12 mouse cellular contexts compared by ENCODE assay signal in the genomic region with DNA sequence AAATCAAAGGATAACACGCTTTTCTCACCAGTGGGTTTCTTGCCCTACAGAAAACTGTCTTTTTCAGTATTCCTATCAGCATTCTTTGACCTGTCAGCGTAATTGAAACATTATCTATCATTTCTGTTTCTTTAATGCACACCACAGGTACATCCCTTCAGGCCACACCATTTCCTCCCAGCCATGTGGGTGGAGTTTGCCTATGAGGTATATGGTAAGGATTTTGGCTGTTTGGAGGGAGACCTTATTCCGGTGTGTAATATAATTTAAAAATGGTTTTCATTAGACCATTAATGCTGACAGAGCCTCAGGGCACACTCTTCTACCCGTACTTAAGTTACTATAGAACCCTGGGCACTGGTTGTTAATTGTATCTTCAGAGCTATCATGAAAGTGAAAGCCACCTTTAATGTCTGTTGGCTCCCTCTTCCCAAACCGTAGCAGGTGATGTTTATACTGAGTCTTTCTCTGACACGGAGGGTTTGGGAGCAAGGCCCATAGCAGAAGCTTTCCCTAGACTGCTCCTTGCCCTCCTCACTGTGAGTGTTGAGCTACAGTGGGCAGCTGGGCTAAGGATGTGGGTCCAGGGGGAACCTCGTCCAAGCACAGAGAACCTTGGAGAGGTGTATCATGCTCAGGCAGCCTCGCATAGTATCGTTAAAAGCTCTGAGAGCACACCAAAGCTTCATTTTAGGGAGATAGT. TPM values are rescaled to one million over a fixed set of nuclear protein-coding genes. Genes with fewer than 3 reads are reported as not detected.
DNase-seq lines count a peak whose midpoint lies in the region; ATAC-seq and TF ChIP-seq lines count a peak whose summit lies in the region.
"Had no signal": no experiment of that assay in that cellular context is flagged by ENCODE, and none has a peak within 500 bp of the region (broad histone marks: within the 10 kb centered on the region; RNA-seq: fewer than 3 reads in every experiment).

No protein-coding gene starts in this region.

- no peak overlapping the region for H3K9ac ChIP-seq in forebrain, embryonic 16.5 days (replicated peaks; ENCODE audit: low read depth, low read length)
- no peak overlapping the region for H3K9ac ChIP-seq in liver, embryonic 12.5 days
- H3K9ac ChIP-seq: intestine, embryonic 15.5 days; limb, embryonic 13.5 days had no signal

- H3K4me2 ChIP-seq in forebrain, embryonic 16.5 days (ENCODE audit: low read length) = no peak overlapping the region
- peak overlapping the region; percentile 18; the same call in 1 of the 2 replicates for H3K4me2 ChIP-seq in liver, embryonic 12.5 days
- H3K4me2 ChIP-seq: intestine, embryonic 15.5 days; limb, embryonic 13.5 days had no signal

- no peak for TF ChIP-seq POLR2A in kidney, adult 2 months (IDR thresholded peaks at IDR 0.05; ENCODE audit: low read depth, low read length)

- no peak overlapping the region for H3K4me3 ChIP-seq in forebrain, embryonic 10.5 days
- H3K4me3 ChIP-seq in forebrain, embryonic 16.5 days (replicated peaks; ENCODE audit: low read length) = no peak overlapping the region
- no peak overlapping the region for H3K4me3 ChIP-seq in kidney, adult 2 months (ENCODE audit: insufficient read depth, low read depth, low read length)
- no peak overlapping the region for H3K4me3 ChIP-seq in liver, embryonic 12.5 days
- H3K4me3 ChIP-seq: intestine, embryonic 15.5 days; limb, embryonic 13.5 days had no signal

- peaks cover 10% of the 10 kb centered on the region; the same call in 1 of the 2 replicates for H3K36me3 ChIP-seq in forebrain, embryonic 10.5 days (replicated peaks)
- H3K36me3 ChIP-seq in forebrain, embryonic 16.5 days (ENCODE audit: control insufficient read depth, insufficient read depth) = no peaks in the 10 kb centered on the region
- H3K36me3 ChIP-seq in kidney, adult 2 months (ENCODE audit: control insufficient read depth, insufficient read depth, low read length) = peaks cover 2% of the 10 kb centered on the region; the same call in 1 of the 2 replicates
- H3K36me3 ChIP-seq in liver, embryonic 12.5 days = peaks cover 27% of the 10 kb centered on the region

- H3K27ac ChIP-seq in forebrain, embryonic 10.5 days = 0 out of 2 replicates have a peak overlapping the region, but pooled peaks have one; percentile 44
- H3K27ac ChIP-seq in forebrain, embryonic 16.5 days (ENCODE audit: low read length) = no peak overlapping the region
- H3K27ac ChIP-seq in kidney, adult 2 months (ENCODE audit: insufficient read depth, low read depth, low read length) = peak overlapping the region; percentile 7; the same call in 1 of the 2 replicates
- H3K27ac ChIP-seq in liver, embryonic 12.5 days = no peak overlapping the region
- H3K27ac ChIP-seq: intestine, embryonic 15.5 days; limb, embryonic 13.5 days had no signal

- DNase-seq in forebrain, embryonic 10.5 days (ENCODE audit: extremely low spot score, low spot score) = no peak
- no peak for DNase-seq in kidney, adult 2 months
- DNase-seq in kidney, adult 8-10 months = no peak
- DNase-seq in A20 (ENCODE audit: low read depth, low spot score) = peak; percentile 64
- DNase-seq in adrenal gland, postnatal 14 days = no peak
- no peak for DNase-seq in urinary bladder, postnatal 14 days (ENCODE audit: low spot score)
- DNase-seq: embryo, embryonic 11 days; right cerebral cortex, postnatal 4 days had no signal

- WGBS in forebrain, embryonic 10.5 days = 88% methylated on average over 9 of the region's 9 CpGs
- 91% methylated on average over 9 of the region's 9 CpGs for WGBS in forebrain, embryonic 16.5 days
- WGBS in kidney, adult 2 months = 83% methylated on average over 9 of the region's 9 CpGs
- WGBS in liver, embryonic 12.5 days (ENCODE audit: insufficient replicate concordance) = 74% methylated on average over 9 of the region's 9 CpGs

- H3K9me3 ChIP-seq in forebrain, embryonic 10.5 days = no peaks in the 10 kb centered on the region
- H3K9me3 ChIP-seq in forebrain, embryonic 16.5 days (ENCODE audit: control insufficient read depth, low read length) = no peaks in the 10 kb centered on the region
- no peaks in the 10 kb centered on the region for H3K9me3 ChIP-seq in liver, embryonic 12.5 days (replicated peaks)
- H3K9me3 ChIP-seq: intestine, embryonic 15.5 days; limb, embryonic 13.5 days had no signal

- TF ChIP-seq CTCF in kidney, adult 2 months (conservative IDR thresholded peaks at IDR 0.05; ENCODE audit: insufficient read depth, insufficient read length, low read depth, low read length) = no peak

- ATAC-seq in forebrain, embryonic 16.5 days = no peak
- no peak for ATAC-seq in liver, embryonic 12.5 days
- ATAC-seq: intestine, embryonic 15.5 days had no signal

- peaks cover 7% of the 10 kb centered on the region; the same call in 1 of the 2 replicates for H3K4me1 ChIP-seq in forebrain, embryonic 10.5 days
- 0 out of 2 replicates have a peak, but pooled peaks cover 3% of the 10 kb centered on the region for H3K4me1 ChIP-seq in forebrain, embryonic 16.5 days (replicated peaks; ENCODE audit: control insufficient read depth, insufficient read depth, low read length)
- peaks cover 26% of the 10 kb centered on the region; the same call in 1 of the 2 replicates for H3K4me1 ChIP-seq in kidney, adult 2 months (ENCODE audit: control insufficient read depth, insufficient read depth, low read length)
- H3K4me1 ChIP-seq in liver, embryonic 12.5 days = peaks cover 29% of the 10 kb centered on the region
- H3K4me1 ChIP-seq: limb, embryonic 13.5 days had no signal

- no peaks in the 10 kb centered on the region for H3K27me3 ChIP-seq in forebrain, embryonic 10.5 days (ENCODE audit: poor library complexity, severe bottlenecking)
- no peaks in the 10 kb centered on the region for H3K27me3 ChIP-seq in forebrain, embryonic 16.5 days (replicated peaks; ENCODE audit: control insufficient read depth, insufficient read depth, low read length)
- no peaks in the 10 kb centered on the region for H3K27me3 ChIP-seq in kidney, adult 2 months (replicated peaks; ENCODE audit: control insufficient read depth, insufficient read depth, low read length)
- no peaks in the 10 kb centered on the region for H3K27me3 ChIP-seq in liver, embryonic 12.5 days (replicated peaks)
- H3K27me3 ChIP-seq: intestine, embryonic 15.5 days; limb, embryonic 13.5 days had no signal

RNA-seq across cellular contexts. Expression of a gene that starts 21.3 kb away (rescaled TPM):
- polyA plus RNA-seq in forebrain, embryonic 10.5 days (2016; fragmentation: Nextera tagmentation; extraction: Ambion mirVana) = 3.1 and 4.9 TPM in 2 replicates
- polyA plus RNA-seq in forebrain, embryonic 16.5 days (2015; fragmentation: Nextera tagmentation; extraction: Ambion mirVana) = 3.9 and 4.4 TPM in 2 replicates
- 25.6 and 27.3 TPM in 2 replicates for polyA plus RNA-seq in kidney, adult 2 months (2012; rRNA removed)
- 5.9 and 7.3 TPM in 2 replicates for polyA plus RNA-seq in liver, embryonic 12.5 days (2016; fragmentation: Nextera tagmentation; extraction: Ambion mirVana)
- 150 and 156 TPM in 2 replicates for total RNA-seq in adrenal gland, postnatal 14 days (2021)

Comparison
In these comparisons a context has a peak if more than half of its experiments do, and no peak if none do; other contexts are left out.
1. H3K27ac ChIP-seq: peak in forebrain, embryonic 10.5 days (single experiment) and kidney, adult 2 months (single experiment); none in forebrain, embryonic 16.5 days (single experiment) and liver, embryonic 12.5 days (single experiment).